Mouse (Mus musculus): ENCODE results near the gene Arv1. TPM values are rescaled to one million over a fixed set of nuclear protein-coding genes. Genes with fewer than 3 reads are reported as not detected.

The Arv1 gene
- polyA plus RNA-seq, 1 experiment from 2014 or later: 17.2 TPM

DNA sequence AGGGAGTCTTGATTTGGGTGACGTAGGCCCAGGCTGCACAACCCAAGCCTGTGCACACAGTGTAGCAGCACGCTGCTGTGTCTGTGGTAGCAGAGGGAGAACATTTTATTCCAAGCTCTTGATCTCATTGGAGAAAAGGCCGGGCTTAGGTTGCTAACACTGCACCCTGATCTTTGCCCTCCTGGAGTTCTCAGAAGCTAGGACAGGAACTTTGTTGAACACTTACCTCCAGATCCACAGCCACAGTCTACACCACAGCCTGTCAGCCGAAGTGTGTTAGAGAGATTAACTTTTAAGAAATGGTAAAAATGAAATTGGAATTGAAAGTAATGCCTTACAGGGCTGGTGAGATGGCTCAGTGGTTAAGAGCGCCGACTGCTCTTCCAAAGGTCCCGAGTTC is 2.4 kb downstream of the Arv1 start:
- no peak overlapping the region for H3K4me3 ChIP-seq
- no peak overlapping the region for H3K27ac ChIP-seq (replicated peaks)
- peaks cover 40% of the 10 kb centered on the region for H3K36me3 ChIP-seq
- H3K27me3 ChIP-seq (replicated peaks): no peaks in the 10 kb centered on the region
- ATAC-seq (ENCODE audit: extremely low read depth, insufficient number of reproducible peaks, low FRiP score, low TSS enrichment): no peak
- H3K9me3 ChIP-seq: no peaks in the 10 kb centered on the region
- 93% methylated on average over 7 of the region's 7 CpGs for WGBS
- H3K4me1 ChIP-seq: peaks cover 24% of the 10 kb centered on the region
- no peak overlapping the region for H3K9ac ChIP-seq
- no peak overlapping the region for H3K4me2 ChIP-seq

GRCm38 (mm10) chr8:124732828-124733227 is 10.9 kb downstream of the Arv1 start:
- H3K36me3 ChIP-seq: peaks cover 85% of the 10 kb centered on the region
- 0 out of 2 replicates have a peak, but pooled peaks cover 4% of the 10 kb centered on the region for H3K4me1 ChIP-seq
- H3K27me3 ChIP-seq (replicated peaks): no peaks in the 10 kb centered on the region
- 79% methylated on average over 8 of the region's 8 CpGs for WGBS
- no peak overlapping the region for H3K4me3 ChIP-seq
- no peak overlapping the region for H3K4me2 ChIP-seq
- no peak overlapping the region for H3K27ac ChIP-seq (replicated peaks)
- no peak for ATAC-seq (ENCODE audit: extremely low read depth, insufficient number of reproducible peaks, low FRiP score, low TSS enrichment)
- no peaks in the 10 kb centered on the region for H3K9me3 ChIP-seq
- no peak overlapping the region for H3K9ac ChIP-seq

- WGBS: 58% methylated on average over 3 of the region's 3 CpGs
- H3K36me3 ChIP-seq: peaks cover 64% of the 10 kb centered on the region
Observed at GRCm38 (mm10) chr8:124735371-124735911, 13.5 kb downstream of the Arv1 start.

DNA sequence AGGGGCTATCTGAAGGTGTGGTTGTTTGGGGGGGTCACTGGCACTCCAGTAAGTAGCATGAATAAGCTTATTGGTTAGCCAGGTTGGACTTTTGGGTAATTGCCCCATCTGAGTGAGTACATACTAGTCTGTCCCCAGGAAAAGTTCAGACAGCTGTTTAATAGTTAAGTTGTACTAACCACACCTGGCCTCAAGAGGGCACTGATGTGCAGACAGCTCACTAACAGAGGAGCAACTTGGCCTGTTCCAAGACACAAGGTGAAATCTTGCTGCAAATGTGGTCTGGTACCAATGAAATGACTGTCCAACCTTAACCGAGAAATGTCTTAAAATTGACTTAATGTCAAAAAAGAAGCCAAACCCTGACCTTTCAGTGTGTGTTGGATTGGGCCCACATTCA is 17.3 kb downstream of the Arv1 start:
- Histone ChIP-seq H3K27me3 (replicated peaks) (no peaks in the 10 kb centered on the region), H3K9me3 (no peaks in the 10 kb centered on the region), H3K9ac (no peak overlapping the region), H3K4me3 (no peak overlapping the region), H3K4me1 (0 out of 2 replicates have a peak, but pooled peaks cover 8% of the 10 kb centered on the region), H3K36me3 (peaks cover 31% of the 10 kb centered on the region), H3K27ac (replicated peaks) (no peak overlapping the region), H3K4me2 (no peak overlapping the region)
- ATAC-seq (ENCODE audit: extremely low read depth, insufficient number of reproducible peaks, low FRiP score, low TSS enrichment): no peak
- WGBS: 66% methylated on average over 1 of the region's 1 CpGs

More at GRCm38 (mm10) chr8:124735371-124735911, 13.5 kb downstream of the Arv1 start:
- Histone ChIP-seq H3K4me2 (no peak overlapping the region), H3K27me3 (replicated peaks) (no peaks in the 10 kb centered on the region), H3K4me3 (no peak overlapping the region), H3K9me3 (no peaks in the 10 kb centered on the region), H3K4me1 (0 out of 2 replicates have a peak, but pooled peaks cover 8% of the 10 kb centered on the region), H3K9ac (no peak overlapping the region), H3K27ac (replicated peaks) (no peak overlapping the region)
- ATAC-seq (ENCODE audit: extremely low read depth, insufficient number of reproducible peaks, low FRiP score, low TSS enrichment): no peak

- peaks cover 17% of the 10 kb centered on the region for H3K4me1 ChIP-seq
- H3K4me3 ChIP-seq: no peak overlapping the region
- no peaks in the 10 kb centered on the region for H3K9me3 ChIP-seq
- H3K27ac ChIP-seq (replicated peaks): no peak overlapping the region
- H3K4me2 ChIP-seq: no peak overlapping the region
- H3K36me3 ChIP-seq: no peaks in the 10 kb centered on the region
- WGBS: 66% methylated on average over 13 of the region's 13 CpGs
- H3K27me3 ChIP-seq (replicated peaks): peaks cover 29% of the 10 kb centered on the region
- ATAC-seq (ENCODE audit: extremely low read depth, insufficient number of reproducible peaks, low FRiP score, low TSS enrichment): no peak
- H3K9ac ChIP-seq: no peak overlapping the region; the same call in 1 of the 2 replicates
Observed at GRCm38 (mm10) chr8:124746661-124747060, 24.7 kb downstream of the Arv1 start.

GRCm38 (mm10) chr8:124751191-124751590 is 29.3 kb downstream of the Arv1 start:
- peaks cover 31% of the 10 kb centered on the region for H3K4me1 ChIP-seq
- H3K27ac ChIP-seq (replicated peaks): no peak overlapping the region
- H3K27me3 ChIP-seq (replicated peaks): peaks cover 66% of the 10 kb centered on the region
- WGBS: under 1% methylated on average over 31 of the region's 31 CpGs
- no peaks in the 10 kb centered on the region for H3K9me3 ChIP-seq
- no peak for ATAC-seq (ENCODE audit: extremely low read depth, insufficient number of reproducible peaks, low FRiP score, low TSS enrichment)
- peak overlapping the region; percentile 97 for H3K4me2 ChIP-seq
- peak overlapping the region; percentile 74 for H3K9ac ChIP-seq
- peak overlapping the region; percentile 75 for H3K4me3 ChIP-seq
- no peaks in the 10 kb centered on the region for H3K36me3 ChIP-seq

DNA sequence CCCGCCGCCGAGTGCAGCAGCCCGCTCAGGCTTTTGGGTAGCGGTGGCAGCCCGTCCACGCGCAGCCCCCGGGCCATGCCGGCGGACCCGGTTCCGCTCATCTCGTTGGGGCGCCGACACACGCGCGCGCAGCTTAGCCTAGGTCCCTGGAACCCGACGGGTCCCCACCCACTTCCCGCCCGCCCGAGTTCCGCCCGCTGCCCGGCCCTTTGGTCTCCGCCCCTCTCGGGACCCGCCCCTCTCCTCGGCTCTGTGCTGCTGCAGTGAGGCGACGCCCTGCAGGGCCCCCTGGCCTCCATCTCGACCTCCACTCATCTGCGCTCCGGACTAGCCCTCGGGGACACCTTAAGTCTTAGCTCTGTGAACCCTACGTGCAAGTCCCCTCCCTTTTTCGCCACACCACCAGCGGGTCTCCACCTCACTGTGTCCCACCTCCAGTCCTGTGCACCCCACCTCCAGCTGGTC is 29.8 kb downstream of the Arv1 start, which contains the start of gene Fam89a:
Gene Fam89a, minus strand, starts transcription at position 124 of the 465 bp plus-strand sequence.
- WGBS: 2% methylated on average over 41 of the region's 41 CpGs

DNA sequence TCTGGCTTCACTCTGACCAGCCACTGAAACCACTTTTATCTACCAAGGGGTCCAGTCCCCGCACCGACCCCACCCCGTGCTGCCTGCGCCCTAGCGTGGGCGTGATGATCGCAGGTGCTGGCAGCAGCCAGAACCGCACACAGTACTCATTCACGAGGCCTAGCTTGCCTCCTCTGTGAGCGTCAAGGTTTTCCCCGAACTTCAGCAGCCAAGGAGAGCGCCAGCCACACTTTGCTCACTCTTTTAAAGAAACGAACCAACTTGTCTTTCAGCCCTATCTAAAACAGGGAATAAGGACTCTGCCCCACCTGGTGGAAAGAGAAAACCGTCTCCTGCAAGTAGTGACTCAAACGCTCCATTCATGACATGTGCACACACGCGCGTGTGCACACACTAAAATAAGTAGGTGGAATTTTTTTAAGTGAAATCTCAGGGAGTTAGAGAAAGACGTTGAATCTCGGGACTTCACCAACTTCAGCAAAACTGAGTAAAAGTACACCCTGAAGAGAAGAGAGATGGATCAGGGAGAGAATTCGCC is 30.5 kb downstream of the Arv1 start:
- Histone ChIP-seq H3K27me3 (replicated peaks) (peaks cover 64% of the 10 kb centered on the region), H3K4me3 (peak overlapping the region; percentile 75)
- WGBS: 40% methylated on average over 21 of the region's 21 CpGs

More for the DNA sequence above, 29.8 kb downstream of the Arv1 start, which contains the start of gene Fam89a:
- Histone ChIP-seq H3K4me1 (peaks cover 31% of the 10 kb centered on the region), H3K4me3 (peak within 1 kb of the TSS; percentile 75), H3K9me3 (no peaks in the 10 kb centered on the region), H3K36me3 (no peaks in the 10 kb centered on the region), H3K4me2 (peak within 1 kb of the TSS; percentile 97), H3K27me3 (replicated peaks) (peaks cover 64% of the 10 kb centered on the region), H3K9ac (peak within 1 kb of the TSS; percentile 74), H3K27ac (replicated peaks) (no peak within 1 kb of the TSS)
- ATAC-seq (ENCODE audit: extremely low read depth, insufficient number of reproducible peaks, low FRiP score, low TSS enrichment): no peak

DNA sequence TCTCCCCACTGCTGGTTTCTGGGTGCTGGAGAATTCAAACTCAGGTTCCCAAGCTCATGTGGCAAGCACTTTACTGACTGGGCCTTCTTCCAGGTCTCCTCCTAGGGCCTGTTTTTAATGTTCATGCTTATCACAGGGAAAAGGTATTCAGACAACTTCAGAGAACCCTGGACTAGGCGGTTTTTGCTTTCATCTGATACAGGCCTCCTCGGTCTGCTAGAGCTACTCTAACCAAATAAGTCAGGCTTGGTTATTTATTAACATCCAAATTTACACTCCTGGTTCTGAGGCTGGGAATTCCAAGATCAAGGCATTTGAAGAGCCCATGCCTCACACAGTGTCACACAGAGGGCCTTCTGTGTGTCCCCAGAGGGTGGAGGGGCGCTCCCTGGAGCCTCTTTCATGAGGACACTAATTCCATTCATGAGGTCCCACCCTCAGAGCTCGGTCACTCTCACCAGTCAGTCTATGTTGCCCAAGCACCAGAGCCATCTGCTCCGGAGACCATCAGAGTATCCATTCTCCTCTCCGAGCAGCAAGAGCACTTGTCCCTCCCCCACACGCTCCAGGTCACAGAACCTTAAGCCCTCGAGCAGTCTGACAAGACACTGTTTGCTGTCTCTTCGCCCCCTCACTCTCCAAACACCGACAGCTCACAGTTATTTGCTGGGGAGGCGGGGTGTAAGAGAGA is 32.3 kb downstream of the Arv1 start:
- no peak overlapping the region for H3K4me3 ChIP-seq
- ATAC-seq (ENCODE audit: extremely low read depth, insufficient number of reproducible peaks, low FRiP score, low TSS enrichment): no peak

More for the DNA sequence above, 30.5 kb downstream of the Arv1 start:
- H3K4me1 ChIP-seq: peaks cover 31% of the 10 kb centered on the region
- no peak overlapping the region for H3K27ac ChIP-seq (replicated peaks)
- H3K9ac ChIP-seq: no peak overlapping the region
- H3K9me3 ChIP-seq: no peaks in the 10 kb centered on the region
- H3K36me3 ChIP-seq: no peaks in the 10 kb centered on the region
- ATAC-seq (ENCODE audit: extremely low read depth, insufficient number of reproducible peaks, low FRiP score, low TSS enrichment): no peak
- peak overlapping the region; percentile 97; the same call in 1 of the 2 replicates for H3K4me2 ChIP-seq

DNA sequence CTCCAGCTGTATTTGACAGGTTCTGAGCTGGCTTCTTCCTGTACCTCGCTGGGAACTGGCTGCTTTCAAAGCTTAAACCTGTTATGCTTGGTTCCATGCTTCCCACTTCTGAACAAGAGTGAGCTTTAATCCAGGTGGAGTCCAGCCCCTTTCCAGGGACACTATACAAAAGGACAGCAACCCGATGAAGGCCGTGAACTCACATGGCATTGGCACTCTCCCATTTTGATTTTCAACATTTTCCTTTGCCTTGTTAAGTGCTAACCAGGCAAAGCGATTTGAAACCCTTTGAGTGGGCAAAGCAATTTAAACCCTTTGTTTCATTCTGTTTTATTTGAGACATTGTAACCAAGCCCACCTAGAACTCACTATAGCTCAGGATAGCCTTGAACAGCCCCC is 32.9 kb downstream of the Arv1 start:
- Histone ChIP-seq H3K27me3 (replicated peaks) (peaks cover 63% of the 10 kb centered on the region), H3K4me1 (peaks cover 31% of the 10 kb centered on the region), H3K36me3 (no peaks in the 10 kb centered on the region), H3K4me3 (no peak overlapping the region), H3K9me3 (no peaks in the 10 kb centered on the region), H3K4me2 (no peak overlapping the region), H3K27ac (replicated peaks) (no peak overlapping the region), H3K9ac (no peak overlapping the region)
- ATAC-seq (ENCODE audit: extremely low read depth, insufficient number of reproducible peaks, low FRiP score, low TSS enrichment): no peak
- 49% methylated on average over 4 of the region's 4 CpGs for WGBS

More for the DNA sequence above, 32.3 kb downstream of the Arv1 start:
- Histone ChIP-seq H3K9ac (no peak overlapping the region), H3K27me3 (replicated peaks) (peaks cover 68% of the 10 kb centered on the region), H3K36me3 (no peaks in the 10 kb centered on the region), H3K27ac (replicated peaks) (no peak overlapping the region), H3K4me2 (no peak overlapping the region), H3K9me3 (no peaks in the 10 kb centered on the region), H3K4me1 (peaks cover 31% of the 10 kb centered on the region)
- 23% methylated on average over 11 of the region's 11 CpGs for WGBS

GRCm38 (mm10) chr8:124755481-124755880 is 33.5 kb downstream of the Arv1 start:
- Histone ChIP-seq H3K9ac (no peak overlapping the region), H3K4me1 (peaks cover 25% of the 10 kb centered on the region), H3K4me3 (no peak overlapping the region), H3K27me3 (replicated peaks) (peaks cover 56% of the 10 kb centered on the region), H3K4me2 (no peak overlapping the region), H3K27ac (replicated peaks) (no peak overlapping the region), H3K9me3 (no peaks in the 10 kb centered on the region), H3K36me3 (no peaks in the 10 kb centered on the region)
- WGBS: 78% methylated on average over 8 of the region's 8 CpGs
- ATAC-seq (ENCODE audit: extremely low read depth, insufficient number of reproducible peaks, low FRiP score, low TSS enrichment): no peak

Data from heart, embryonic 13.5 days (tissue).